7 mouse cellular contexts compared by ENCODE assay signal in the genomic region with DNA sequence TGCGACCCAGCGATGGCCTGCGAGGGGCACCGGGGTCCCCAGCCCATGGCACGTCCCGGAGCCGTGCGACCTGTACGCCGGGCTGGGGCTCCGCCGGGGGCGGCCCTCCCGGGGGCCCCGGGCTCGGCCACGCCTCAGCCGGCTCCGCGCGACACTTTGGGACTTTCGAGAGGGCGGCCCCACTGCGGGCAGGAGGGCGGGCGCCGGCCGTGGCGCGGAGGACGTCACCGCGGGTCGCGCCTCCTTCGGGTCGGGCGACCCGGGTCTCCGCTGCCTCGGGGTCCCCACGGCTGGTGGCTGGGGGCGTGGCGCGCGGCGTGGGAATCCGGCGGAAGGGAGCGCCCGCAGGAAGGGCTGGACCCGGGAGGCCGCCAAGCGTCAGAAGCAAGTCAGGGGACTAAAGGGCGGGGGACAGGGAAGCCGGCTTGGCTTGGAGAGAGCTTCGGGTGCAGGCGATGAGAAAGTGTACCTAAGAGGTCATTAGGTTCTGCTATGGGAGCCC.
DNase-seq lines count a peak whose midpoint lies in the region; ATAC-seq and TF ChIP-seq lines count a peak whose summit lies in the region.

No protein-coding gene starts in this region.

- H3K9me3 ChIP-seq in limb, embryonic 15.5 days = no peaks in the 10 kb centered on the region
- H3K9me3 ChIP-seq in stomach, embryonic 16.5 days (replicated peaks; ENCODE audit: control insufficient read depth, low read length) = no peaks in the 10 kb centered on the region

- DNase-seq in kidney, postnatal 14 days = peak; percentile 1
- DNase-seq in kidney, adult 2 months = no peak
- DNase-seq in cerebellum, postnatal 10 days = peak; percentile 37 to 45
- DNase-seq in natural killer cell, adult 2 months (ENCODE audit: low spot score in 2 of 2) = no peak

- no peaks in the 10 kb centered on the region for H3K4me1 ChIP-seq in kidney, adult 2 months (ENCODE audit: control insufficient read depth, insufficient read depth, low read length)
- H3K4me1 ChIP-seq in embryonic fibroblast, embryonic 13.5 days (ENCODE audit: control insufficient read depth, insufficient read depth, low read length) = no peaks in the 10 kb centered on the region; the same call in 1 of the 2 replicates
- peaks cover 13% of the 10 kb centered on the region for H3K4me1 ChIP-seq in limb, embryonic 15.5 days
- 0 out of 2 replicates have a peak, but pooled peaks cover 6% of the 10 kb centered on the region for H3K4me1 ChIP-seq in stomach, embryonic 16.5 days (ENCODE audit: control insufficient read depth, insufficient read depth, low read length)

- no peak overlapping the region for H3K27ac ChIP-seq in kidney, adult 2 months (ENCODE audit: insufficient read depth, low read depth, low read length)
- no peak overlapping the region for H3K27ac ChIP-seq in embryonic fibroblast, embryonic 13.5 days (ENCODE audit: insufficient read depth, low read length)
- no peak overlapping the region for H3K27ac ChIP-seq in limb, embryonic 15.5 days
- no peak overlapping the region for H3K27ac ChIP-seq in stomach, embryonic 16.5 days (ENCODE audit: low read length)

- TF ChIP-seq CTCF in kidney, adult 2 months (conservative IDR thresholded peaks at IDR 0.05; ENCODE audit: insufficient read depth, insufficient read length, low read depth, low read length) = no peak
- no peak for TF ChIP-seq CTCF in embryonic fibroblast, embryonic 13.5 days (IDR thresholded peaks at IDR 0.05; ENCODE audit: borderline replicate concordance, insufficient read depth, low read length)

- H3K9ac ChIP-seq in limb, embryonic 15.5 days = no peak overlapping the region
- no peak overlapping the region for H3K9ac ChIP-seq in stomach, embryonic 16.5 days (ENCODE audit: low read length)

- under 1% methylated on average over 58 of the region's 58 CpGs for WGBS in kidney, adult 2 months
- 1% methylated on average over 58 of the region's 58 CpGs for WGBS in limb, embryonic 15.5 days
- under 1% methylated on average over 56 of the region's 58 CpGs for WGBS in stomach, embryonic 16.5 days

- peaks cover 2% of the 10 kb centered on the region for H3K27me3 ChIP-seq in kidney, adult 2 months (replicated peaks; ENCODE audit: control insufficient read depth, insufficient read depth, low read length)
- H3K27me3 ChIP-seq in limb, embryonic 15.5 days = peaks cover 38% of the 10 kb centered on the region
- H3K27me3 ChIP-seq in stomach, embryonic 16.5 days (ENCODE audit: control insufficient read depth, insufficient read depth, low read length) = peaks cover 14% of the 10 kb centered on the region

- no peak overlapping the region for H3K4me3 ChIP-seq in kidney, adult 2 months (ENCODE audit: insufficient read depth, low read depth, low read length)
- peak overlapping the region; percentile 26 for H3K4me3 ChIP-seq in embryonic fibroblast, embryonic 13.5 days (ENCODE audit: insufficient read depth, low read length)
- peak overlapping the region; percentile 49 for H3K4me3 ChIP-seq in limb, embryonic 15.5 days
- peak overlapping the region; percentile 52 for H3K4me3 ChIP-seq in stomach, embryonic 16.5 days (replicated peaks; ENCODE audit: low read length)

- peak overlapping the region; percentile 97 for H3K4me2 ChIP-seq in limb, embryonic 15.5 days
- H3K4me2 ChIP-seq in stomach, embryonic 16.5 days (ENCODE audit: low read depth, low read length) = peak overlapping the region; percentile 96

- no peaks in the 10 kb centered on the region for H3K36me3 ChIP-seq in kidney, adult 2 months (ENCODE audit: control insufficient read depth, insufficient read depth, low read length)
- H3K36me3 ChIP-seq in limb, embryonic 15.5 days = no peaks in the 10 kb centered on the region
- no peaks in the 10 kb centered on the region for H3K36me3 ChIP-seq in stomach, embryonic 16.5 days (ENCODE audit: control insufficient read depth, insufficient read depth, low read length)

- no peak for ATAC-seq in limb, embryonic 15.5 days (ENCODE audit: insufficient number of reproducible peaks, low FRiP score, low TSS enrichment, low read depth)
- peak; percentile 21; the same call in 1 of the 2 replicates for ATAC-seq in stomach, embryonic 16.5 days (ENCODE audit: insufficient read depth, low FRiP score)

- TF ChIP-seq POLR2A in kidney, adult 2 months (IDR thresholded peaks at IDR 0.05; ENCODE audit: low read depth, low read length) = no peak
- TF ChIP-seq POLR2A in embryonic fibroblast, embryonic 13.5 days (IDR thresholded peaks at IDR 0.05; ENCODE audit: low read depth, low read length) = no peak

Comparison
In these comparisons a context has a peak if more than half of its experiments do, and no peak if none do; other contexts are left out.
1. DNase-seq: peak in kidney, postnatal 14 days (single experiment) and cerebellum, postnatal 10 days (2 of 2); none in kidney, adult 2 months (single experiment) and natural killer cell, adult 2 months (0 of 2).